Mouse (Mus musculus) liver, postnatal 0 days (tissue): Measurements from ENCODE around the gene Slc41a3.

Source experiments
- CTCF ChIP-seq: sonication (generic); IDR thresholded peaks from 2 replicates; pipeline ENCODE4 v1.5.1; 2016; ENCODE audit warnings: antibody characterized with exemption, low read depth
- EP300 ChIP-seq: IDR thresholded peaks from 2 replicates; pipeline ENCODE4 v1.6.1; 2016; ENCODE audit warnings: antibody characterized with exemption, low read depth, mild to moderate bottlenecking

DNA sequence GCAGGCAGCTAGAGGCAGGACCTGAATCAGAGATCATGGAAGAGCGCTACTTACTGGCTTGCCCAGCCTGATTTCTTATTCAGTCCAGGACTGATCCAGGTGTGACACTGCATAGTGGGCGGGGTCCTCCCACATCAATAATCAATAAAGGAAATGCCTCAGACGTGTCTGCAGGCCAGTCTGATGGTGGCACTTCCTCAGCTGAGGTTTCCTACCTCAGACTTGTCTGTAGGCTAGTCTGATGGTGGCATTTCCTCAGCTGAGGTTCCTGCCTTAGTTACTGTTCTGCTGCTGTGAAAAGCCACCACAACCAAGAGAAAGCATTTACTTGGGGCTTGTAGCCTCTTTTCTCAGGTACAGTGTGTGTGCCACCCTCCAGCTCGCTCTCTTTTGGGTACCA lies 23.0 kb downstream of the Slc41a3 start:
- TF ChIP-seq EP300 (no peak), CTCF (no peak)
